Mouse (Mus musculus) forelimb bud, embryonic 11.5 days (tissue): ENCODE results near the gene Clec12b.
"Not testable (repeated sequence)": the region's sequence is repeated elsewhere in the genome, so short reads cannot be mapped to it uniquely, and the experiment has no call there.

ENCODE experiments used
- DNase-seq: peaks from one replicate; pipeline ENCODE4 v3.0.0-alpha.2; 2012; ENCODE audit warnings: low read depth, low spot score

Clec12b gene

GRCm38 (mm10) chr6:129369374-129370132, 16.1 kb downstream of the Clec12b start:
- DNase-seq, result no peak

- peak; percentile 64 for DNase-seq
Measured at GRCm38 (mm10) chr6:129365959-129366359, 19.7 kb downstream of the Clec12b start.

GRCm38 (mm10) chr6:129363942-129364341, 21.7 kb downstream of the Clec12b start:
- DNase-seq, result no peak

- DNase-seq, result no peak
Measured at GRCm38 (mm10) chr6:129359515-129359914, 26.2 kb downstream of the Clec12b start.

- DNase-seq, result no peak
Measured at GRCm38 (mm10) chr6:129356430-129356829, 29.2 kb downstream of the Clec12b start.

GRCm38 (mm10) chr6:129355774-129356173, 29.9 kb downstream of the Clec12b start:
- no peak for DNase-seq

- no peak for DNase-seq
Measured at GRCm38 (mm10) chr6:129351091-129351490, 34.6 kb downstream of the Clec12b start.

- DNase-seq, result no peak
Measured at GRCm38 (mm10) chr6:129349524-129350352, 35.9 kb downstream of the Clec12b start.

- no peak for DNase-seq
Measured at GRCm38 (mm10) chr6:129344408-129344807, 41.3 kb downstream of the Clec12b start.

- DNase-seq, result not testable (repeated sequence)
Measured at GRCm38 (mm10) chr6:129342391-129342790, 43.3 kb downstream of the Clec12b start, which contains the start of gene Clec12a. Gene Clec12a, plus strand, starts transcription at chr6:129342691.

- DNase-seq, result no peak
Measured at GRCm38 (mm10) chr6:129337751-129338150, 47.9 kb downstream of the Clec12b start.

GRCm38 (mm10) chr6:129333674-129334078, 52.0 kb downstream of the Clec12b start:
- DNase-seq, result peak; percentile 30

GRCm38 (mm10) chr6:129331610-129332009, 54.1 kb downstream of the Clec12b start, which contains the start of gene 4922502D21Rik:
Gene 4922502D21Rik, minus strand, starts transcription at chr6:129331796.
- DNase-seq, result no peak

- no peak for DNase-seq
Measured at GRCm38 (mm10) chr6:129326568-129327150, 59.0 kb downstream of the Clec12b start.

- DNase-seq, result no peak
Measured at GRCm38 (mm10) chr6:129326016-129326415, 59.7 kb downstream of the Clec12b start.
